Mouse (Mus musculus) limb, embryonic 14.5 days (tissue): ENCODE results near the gene Rab28. TPM values are rescaled to one million over a fixed set of nuclear protein-coding genes. Genes with fewer than 3 reads are reported as not detected.
A peak's percentile ranks its signal among the peaks of the same experiment; 100 is the strongest.

Experiments used
- ATAC-seq: fragments of 200-750 bp; cut with Nextera tagmentation; 2 replicates; pipeline ENCODE4 v1.8.0; 2017; ENCODE audit warnings: low read depth, moderate number of reproducible peaks, moderate TSS enrichment; ENCODE audit not compliant: low FRiP score
- DNase-seq: peaks from one replicate; pipeline ENCODE4 v3.0.0-alpha.2; 2015; ENCODE audit warnings: low spot score
- H3K27ac ChIP-seq: fragments of 300-500 bp; sonication (generic); replicated peaks from 2 replicates; pipeline ENCODE4 v1.5.1; 2014; ENCODE audit warnings: low read depth, mild to moderate bottlenecking, low read length, moderate library complexity, mixed read lengths
- H3K27me3 ChIP-seq: fragments of 300-500 bp; sonication (generic); 2 replicates; pipeline ENCODE4 v1.6.1; 2014; ENCODE audit warnings: low read length, mixed read lengths; ENCODE audit not compliant: control insufficient read depth, insufficient read depth
- H3K36me3 ChIP-seq: fragments of 300-500 bp; sonication (generic); 2 replicates; pipeline ENCODE4 v1.6.1; 2014; ENCODE audit warnings: mild to moderate bottlenecking, low read length, moderate library complexity, mixed read lengths; ENCODE audit not compliant: control insufficient read depth, insufficient read depth
- H3K4me1 ChIP-seq: fragments of 300-500 bp; sonication (generic); 2 replicates; pipeline ENCODE4 v1.6.1; 2014; ENCODE audit warnings: antibody characterized with exemption, low read length, mixed read lengths; ENCODE audit not compliant: control insufficient read depth, insufficient read depth
- H3K4me2 ChIP-seq: fragments of 300-500 bp; sonication (generic); replicated peaks from 2 replicates; pipeline ENCODE4 v1.6.1; 2014; ENCODE audit warnings: low read depth, mild to moderate bottlenecking, low read length, moderate library complexity; ENCODE audit not compliant: severe bottlenecking
- H3K4me3 ChIP-seq: fragments of 300-500 bp; sonication (generic); replicated peaks from 2 replicates; pipeline ENCODE4 v1.5.1; 2014; ENCODE audit warnings: low read length
- H3K9ac ChIP-seq: fragments of 300-500 bp; sonication (generic); 2 replicates; pipeline ENCODE4 v1.6.1; 2014; ENCODE audit warnings: mild to moderate bottlenecking, low read depth, low read length, moderate library complexity; ENCODE audit not compliant: severe bottlenecking
- H3K9me3 ChIP-seq: fragments of 300-500 bp; sonication (generic); 2 replicates; pipeline ENCODE4 v1.6.1; 2016; ENCODE audit warnings: low read length; ENCODE audit not compliant: control insufficient read depth
- POLR2A ChIP-seq: fragments of 200-500 bp; IDR thresholded peaks from 2 replicates; pipeline ENCODE4 v1.8.0; 2012; ENCODE audit warnings: inconsistent platforms, mild to moderate bottlenecking, moderate library complexity, borderline replicate concordance; ENCODE audit not compliant: insufficient read depth, insufficient read length; ENCODE audit errors: extremely low read depth
- WGBS: fragments of 180-500 bp; shearing (Covaris S2); extraction: QIAGEN DNeasy Blood & Tissue Kit; methylation state at CpG from one replicate; pipeline ENCODE4 v1.1.7; 2014; 5-methylcytosine and 5-hydroxymethylcytosine counted together
- polyA plus RNA-seq, 2 experiments: library from polyadenylated mRNA; depleted of rRNA in 1 of 2; stranded (reverse) in 1 of 2; unstranded in 1 of 2; fragments of >200 nt; fragmentation: Nextera tagmentation in 1 of 2; extraction: Ambion mirVana in 1 of 2; gene quantifications; 2 replicates each; pipeline versions ENCODE4 v1.2.1 to v1.2.3; 2012 to 2014

Gene Rab28
- polyA plus RNA-seq (2012; rRNA removed) (63.0 and 67.4 TPM in 2 replicates), polyA plus RNA-seq (2014; fragmentation: Nextera tagmentation; extraction: Ambion mirVana) (87.0 and 94.2 TPM in 2 replicates)

DNA sequence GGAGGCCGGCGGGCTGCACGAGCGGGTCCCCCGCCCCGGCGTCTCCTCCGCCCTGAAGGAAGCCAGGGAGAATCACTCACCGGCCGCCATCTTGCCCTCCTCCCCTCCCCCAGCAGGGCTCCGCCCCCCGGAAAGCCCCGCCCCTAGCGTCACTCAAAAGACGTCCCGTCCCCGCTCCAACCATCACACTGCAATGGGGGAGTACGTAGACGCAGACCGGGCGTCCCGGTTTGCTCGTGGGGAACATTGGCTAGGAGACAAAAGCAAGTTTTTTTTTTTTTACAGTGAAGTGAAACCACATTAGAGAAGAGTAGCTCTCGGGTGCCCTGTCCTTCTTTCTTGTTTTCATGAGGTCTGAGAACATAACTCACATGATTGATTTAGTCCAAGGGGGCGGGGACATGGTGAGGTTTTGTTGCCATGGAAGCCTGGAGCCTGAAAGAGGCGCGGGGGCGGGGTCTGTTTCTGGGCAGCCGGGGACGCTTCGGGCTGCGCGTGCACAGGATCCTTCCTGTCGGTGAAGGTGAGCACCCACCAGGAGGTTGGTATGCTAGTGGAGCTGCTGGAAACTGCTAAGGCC is at the start of gene Rab28:
TSS of gene Rab28 (minus strand) at position 107 of the 580 bp plus-strand sequence.
- TF ChIP-seq POLR2A, result peak; percentile 36; the same call in 1 of the 2 replicates
- Histone ChIP-seq H3K9me3 (no peaks in the 10 kb centered on the region), H3K27me3 (no peaks in the 10 kb centered on the region), H3K4me2 (peak within 1 kb of the TSS; percentile 75), H3K4me1 (0 out of 2 replicates have a peak, but pooled peaks cover 3% of the 10 kb centered on the region), H3K4me3 (peak within 1 kb of the TSS; percentile 85), H3K36me3 (no peaks in the 10 kb centered on the region), H3K9ac (peak within 1 kb of the TSS; percentile 82), H3K27ac (peak within 1 kb of the TSS; percentile 81)
- WGBS, result 1% methylated on average over 29 of the region's 34 CpGs
- peak; percentile 98 for ATAC-seq
- DNase-seq, result peak; percentile 95

DNA sequence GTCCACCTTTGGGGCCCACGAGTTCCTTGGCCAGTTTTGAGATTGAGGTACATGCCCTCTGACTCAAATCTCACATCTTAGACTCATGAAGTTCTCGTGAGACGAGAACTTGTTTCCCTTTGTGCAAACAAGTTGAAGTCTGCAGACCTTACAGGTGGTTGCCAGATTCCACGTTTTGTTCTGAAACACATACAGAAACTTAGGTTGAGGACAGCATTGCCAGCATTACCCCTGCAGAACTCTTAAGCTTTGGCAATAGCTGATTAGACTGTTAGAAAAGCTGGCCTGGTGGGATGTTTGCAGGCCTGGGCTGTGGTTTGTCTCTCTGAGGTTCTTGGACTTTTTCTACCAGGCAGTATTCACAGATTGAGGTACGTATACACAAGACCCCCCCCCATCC is 49.4 kb upstream of the Rab28 start:
- Histone ChIP-seq H3K4me3 (no peak overlapping the region), H3K27ac (no peak overlapping the region), H3K9me3 (no peaks in the 10 kb centered on the region), H3K4me2 (no peak overlapping the region), H3K27me3 (peaks cover 93% of the 10 kb centered on the region), H3K4me1 (0 out of 2 replicates have a peak, but pooled peaks cover 4% of the 10 kb centered on the region), H3K9ac (no peak overlapping the region), H3K36me3 (0 out of 2 replicates have a peak, but pooled peaks cover 2% of the 10 kb centered on the region)
- ATAC-seq, result no peak
- WGBS, result 15% methylated on average over 5 of the region's 5 CpGs
- DNase-seq, result no peak
- TF ChIP-seq POLR2A, result no peak

DNA sequence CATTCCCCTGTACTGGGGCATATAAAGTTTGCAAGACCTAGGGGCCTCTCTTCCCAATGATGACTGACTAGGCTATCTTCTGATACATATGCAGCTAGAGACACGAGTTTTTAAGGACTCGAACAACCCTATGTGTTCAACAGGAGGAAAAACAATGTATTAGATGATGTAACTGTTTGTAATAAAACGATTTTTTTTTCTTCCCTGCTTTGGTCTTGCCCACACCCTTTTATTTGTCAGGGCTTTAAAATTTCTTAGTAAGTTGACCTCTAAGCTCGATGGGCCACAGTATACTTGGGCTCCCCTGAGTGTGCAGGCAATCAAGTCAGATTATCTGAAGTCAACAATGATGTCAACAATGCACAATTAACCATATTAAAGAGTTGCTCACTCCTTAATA is 48.4 kb upstream of the Rab28 start:
- Histone ChIP-seq H3K27ac (no peak overlapping the region), H3K36me3 (0 out of 2 replicates have a peak, but pooled peaks cover under 1% of the 10 kb centered on the region)

GRCm38 (mm10) chr5:41755373-41755960 is 47.5 kb upstream of the Rab28 start:
- H3K27me3 ChIP-seq, result peaks cover 96% of the 10 kb centered on the region
- H3K9me3 ChIP-seq, result no peaks in the 10 kb centered on the region
- ATAC-seq, result no peak
- no peak overlapping the region for H3K27ac ChIP-seq
- 2% methylated on average over 23 of the region's 23 CpGs for WGBS
- TF ChIP-seq POLR2A, result no peak
- no peak overlapping the region for H3K4me3 ChIP-seq
- no peaks in the 10 kb centered on the region for H3K4me1 ChIP-seq
- no peak overlapping the region; the same call in 1 of the 2 replicates for H3K4me2 ChIP-seq
- H3K9ac ChIP-seq, result no peak overlapping the region
- DNase-seq, result no peak
- no peaks in the 10 kb centered on the region for H3K36me3 ChIP-seq

More for the DNA sequence above, 48.4 kb upstream of the Rab28 start:
- Histone ChIP-seq H3K9me3 (no peaks in the 10 kb centered on the region), H3K4me1 (0 out of 2 replicates have a peak, but pooled peaks cover under 1% of the 10 kb centered on the region), H3K4me2 (no peak overlapping the region), H3K4me3 (no peak overlapping the region), H3K9ac (no peak overlapping the region), H3K27me3 (peaks cover 93% of the 10 kb centered on the region)
- 8% methylated on average over 4 of the region's 4 CpGs for WGBS
- no peak for ATAC-seq
- no peak for TF ChIP-seq POLR2A
- no peak for DNase-seq

- H3K4me2 ChIP-seq, result peak overlapping the region; percentile 3; the same call in 1 of the 2 replicates
- no peak overlapping the region for H3K27ac ChIP-seq
- no peaks in the 10 kb centered on the region for H3K9me3 ChIP-seq
- TF ChIP-seq POLR2A, result no peak
- 2% methylated on average over 16 of the region's 16 CpGs for WGBS
- H3K4me1 ChIP-seq, result no peaks in the 10 kb centered on the region
- H3K9ac ChIP-seq, result no peak overlapping the region
- H3K36me3 ChIP-seq, result no peaks in the 10 kb centered on the region
- peaks cover 96% of the 10 kb centered on the region for H3K27me3 ChIP-seq
- ATAC-seq, result no peak
- peak overlapping the region; percentile 3; the same call in 1 of the 2 replicates for H3K4me3 ChIP-seq
- DNase-seq, result no peak
These were observed 46.9 kb upstream of the Rab28 start for GRCm38 (mm10) chr5:41754836-41755235.
